Mouse (Mus musculus) spleen, adult 2 months (tissue): ENCODE data around the gene Prkcz.

ENCODE experiments used
- CTCF ChIP-seq: fragments of 200-500 bp; IDR thresholded peaks from 2 replicates; pipeline ENCODE4 v1.5.1; 2011; ENCODE audit warnings: mild to moderate bottlenecking, inconsistent platforms; ENCODE audit not compliant: insufficient read depth, insufficient read length, insufficient replicate concordance; ENCODE audit errors: extremely low read depth
- POLR2A ChIP-seq: fragments of 200-500 bp; IDR thresholded peaks from 2 replicates; pipeline ENCODE4 v1.6.1; 2011; ENCODE audit warnings: low read depth, low read length, inconsistent platforms

- no peak for TF ChIP-seq CTCF
- TF ChIP-seq POLR2A: no peak
Measured at GRCm38 (mm10) chr4:155279926-155280767, 81.0 kb downstream of the Prkcz start.
